Mouse (Mus musculus) CD4-positive, CD25-positive, alpha-beta regulatory T cell, adult 9 weeks (primary cell): ENCODE data around the gene Prl8a6. TPM values are rescaled to one million over a fixed set of nuclear protein-coding genes. Genes with fewer than 3 reads are reported as not detected.

ENCODE experiments used
- polyA plus RNA-seq: library from polyadenylated mRNA; unstranded; fragments of 100-300 nt; shearing (Covaris generic); gene quantifications from one replicate; pipeline ENCODE4 v1.2.1, GENCODE M21; 2017

Prl8a6 gene
- not detected for polyA plus RNA-seq

DNA sequence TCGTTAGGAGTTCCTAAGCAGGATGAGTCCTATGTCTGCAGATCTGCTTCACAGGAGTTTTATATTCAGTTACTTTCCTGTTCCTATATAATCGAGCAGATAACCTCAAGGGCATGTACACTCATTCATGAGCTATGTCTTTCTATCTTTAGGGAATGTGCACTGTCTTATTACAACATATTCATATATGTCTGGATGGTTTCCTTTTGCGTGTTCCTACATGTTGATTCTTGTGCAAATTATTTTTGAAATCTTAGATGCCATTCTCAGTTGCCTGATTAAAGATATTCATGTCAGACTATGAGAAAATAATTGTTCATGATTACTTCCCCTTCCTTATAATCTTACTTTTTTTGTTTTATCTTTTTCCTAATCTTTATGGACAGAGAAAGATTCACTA, at the start of gene Prl8a6:
TSS of gene Prl8a6 (minus strand) at position 101 of the 400 bp plus-strand sequence.

GRCm38 (mm10) chr13:27390746-27391145, 47.7 kb downstream of the Prl8a6 start, which contains the start of gene Prl2b1:
Gene Prl2b1 (minus strand): TSS chr13:27390846.

Other genes with a start within 250 kb of the Prl8a6 start
- gene Prl3c1, start 242.0 kb downstream of the Prl8a6 start, polyA plus RNA-seq, result not detected
- not detected for gene Prl3b1, start 196.8 kb downstream of the Prl8a6 start, polyA plus RNA-seq
- gene Prl3a1, start 179.3 kb downstream of the Prl8a6 start, polyA plus RNA-seq, result not detected
- not detected for gene Prl6a1, start 126.1 kb downstream of the Prl8a6 start, polyA plus RNA-seq
- not detected for gene Prl8a2, start 93.0 kb downstream of the Prl8a6 start, polyA plus RNA-seq
- not detected for gene Prl2b1, start 47.8 kb downstream of the Prl8a6 start, polyA plus RNA-seq
- not detected for gene Prl8a8, start 74.5 kb upstream of the Prl8a6 start, polyA plus RNA-seq
- not detected for gene Prl8a9, start 125.9 kb upstream of the Prl8a6 start, polyA plus RNA-seq
- not detected for gene Prl8a1, start 143.5 kb upstream of the Prl8a6 start, polyA plus RNA-seq
- gene Prl7b1, start 171.9 kb upstream of the Prl8a6 start, polyA plus RNA-seq, result not detected
- not detected for gene Prl7a1, start 203.8 kb upstream of the Prl8a6 start, polyA plus RNA-seq
- gene Prl7a2, start 229.3 kb upstream of the Prl8a6 start, polyA plus RNA-seq, result not detected